Comparison of ENCODE assay signal across 18 mouse cellular contexts in the genomic region with DNA sequence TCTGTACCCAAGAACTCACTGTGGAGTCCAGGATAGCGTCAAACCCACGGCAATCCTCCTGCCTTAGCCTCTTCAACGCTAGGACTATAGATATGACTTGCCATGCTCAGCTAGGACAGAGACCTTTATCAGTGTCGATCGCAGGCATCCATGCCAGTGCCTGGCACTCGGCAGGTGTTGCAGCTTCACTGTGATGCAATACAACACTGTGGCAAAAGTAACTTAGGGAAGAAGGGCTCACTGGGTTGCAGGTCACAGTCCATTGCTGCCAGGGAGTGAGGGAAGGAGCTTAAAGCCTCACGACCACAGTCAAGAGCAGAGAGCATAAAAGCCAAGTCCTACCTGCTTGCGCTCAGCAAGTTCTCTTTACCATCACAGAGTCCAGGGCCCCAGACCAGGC. TPM values are rescaled to one million over a fixed set of nuclear protein-coding genes. Genes with fewer than 3 reads are reported as not detected.
"Had no signal": no experiment of that assay in that cellular context is flagged by ENCODE, and none has a peak within 500 bp of the region (broad histone marks: within the 10 kb centered on the region; RNA-seq: fewer than 3 reads in every experiment).

No protein-coding gene starts in this region.

- ATAC-seq: liver, embryonic 12.5 days; midbrain, embryonic 15.5 days had no signal

- H3K4me2 ChIP-seq: limb, embryonic 13.5 days; liver, embryonic 12.5 days; lung, embryonic 14.5 days; midbrain, embryonic 11.5 days; midbrain, embryonic 15.5 days had no signal

- H3K4me3 ChIP-seq: limb, embryonic 13.5 days; liver, embryonic 12.5 days; midbrain, embryonic 15.5 days had no signal

- H3K27me3 ChIP-seq: limb, embryonic 13.5 days; liver, embryonic 12.5 days; midbrain, embryonic 15.5 days had no signal

- H3K36me3 ChIP-seq: midbrain, embryonic 15.5 days had no signal

- DNase-seq: kidney, adult 11 months; left cerebral cortex, postnatal 4 days; lung, embryonic 14.5 days; lung, postnatal 10 days; lung, postnatal 4 days; right cerebral cortex, adult 18-20 months; right cerebral cortex, postnatal 25 days; thymus, postnatal 4 days had no signal

- H3K9me3 ChIP-seq: limb, embryonic 13.5 days; liver, embryonic 12.5 days; midbrain, embryonic 15.5 days had no signal

- H3K9ac ChIP-seq: limb, embryonic 13.5 days; liver, embryonic 12.5 days; lung, embryonic 14.5 days; midbrain, embryonic 15.5 days had no signal

- H3K4me1 ChIP-seq: limb, embryonic 13.5 days; liver, embryonic 12.5 days had no signal

- H3K27ac ChIP-seq: limb, embryonic 13.5 days; liver, embryonic 12.5 days; midbrain, embryonic 15.5 days; stomach, postnatal 0 days had no signal

RNA-seq across cellular contexts. Expression of gene Ldlrad1, which starts 48.8 kb away (rescaled TPM):
- total RNA-seq: left cerebral cortex, adult 18-20 months; left cerebral cortex, postnatal 10 days; left cerebral cortex, postnatal 4 days; megakaryocyte, adult 5-6 weeks had no signal
- polyA plus RNA-seq: limb, embryonic 13.5 days; liver, embryonic 12.5 days; liver, embryonic 16.5 days; lung, embryonic 14.5 days; midbrain, embryonic 11.5 days; midbrain, embryonic 15.5 days; neural tube, embryonic 14.5 days had no signal
